Mouse (Mus musculus): Measurements from ENCODE around the gene Ptch2. TPM values are rescaled to one million over a fixed set of nuclear protein-coding genes. Genes with fewer than 3 reads are reported as not detected.

The Ptch2 gene
- polyA plus RNA-seq, 1 experiment from 2014 or later: 2.4 TPM

- Histone ChIP-seq H3K4me3 (ENCODE audit: low read depth, low read length) (peak overlapping the region; percentile 54), H3K27me3 (ENCODE audit: control insufficient read depth, insufficient read depth, low read length) (no peaks in the 10 kb centered on the region), H3K36me3 (ENCODE audit: control insufficient read depth, insufficient read depth, low read length) (no peaks in the 10 kb centered on the region), H3K4me2 (peak overlapping the region; percentile 100), H3K9me3 (replicated peaks; ENCODE audit: control insufficient read depth, low read length) (no peaks in the 10 kb centered on the region), H3K9ac (ENCODE audit: low read depth, low read length) (peak overlapping the region; percentile 83), H3K27ac (ENCODE audit: low read depth, low read length) (peak overlapping the region; percentile 89), H3K4me1 (ENCODE audit: control insufficient read depth, insufficient read depth, low read length) (peaks cover 17% of the 10 kb centered on the region)
- peak; percentile 89 for ATAC-seq (replicated peaks; ENCODE audit: insufficient number of reproducible peaks, low FRiP score, low TSS enrichment)
- WGBS (ENCODE audit: insufficient replicate concordance): under 1% methylated on average over 69 of the region's 69 CpGs
These were observed 24.9 kb downstream of the Ptch2 start for GRCm38 (mm10) chr4:117120445-117121414.

GRCm38 (mm10) chr4:117122209-117122608, 26.3 kb downstream of the Ptch2 start:
- H3K27ac ChIP-seq (ENCODE audit: low read depth, low read length): no peak overlapping the region
- no peaks in the 10 kb centered on the region for H3K27me3 ChIP-seq (ENCODE audit: control insufficient read depth, insufficient read depth, low read length)
- no peak overlapping the region for H3K4me3 ChIP-seq (ENCODE audit: low read depth, low read length)
- H3K4me1 ChIP-seq (ENCODE audit: control insufficient read depth, insufficient read depth, low read length): peaks cover 21% of the 10 kb centered on the region
- no peak overlapping the region for H3K9ac ChIP-seq (ENCODE audit: low read depth, low read length)
- H3K4me2 ChIP-seq: no peak overlapping the region
- WGBS (ENCODE audit: insufficient replicate concordance): 80% methylated on average over 4 of the region's 4 CpGs
- no peaks in the 10 kb centered on the region for H3K9me3 ChIP-seq (replicated peaks; ENCODE audit: control insufficient read depth, low read length)
- ATAC-seq (replicated peaks; ENCODE audit: insufficient number of reproducible peaks, low FRiP score, low TSS enrichment): no peak
- H3K36me3 ChIP-seq (ENCODE audit: control insufficient read depth, insufficient read depth, low read length): no peaks in the 10 kb centered on the region

GRCm38 (mm10) chr4:117123546-117124217, 27.8 kb downstream of the Ptch2 start:
- no peaks in the 10 kb centered on the region for H3K36me3 ChIP-seq (ENCODE audit: control insufficient read depth, insufficient read depth, low read length)
- WGBS (ENCODE audit: insufficient replicate concordance): 79% methylated on average over 7 of the region's 9 CpGs
- no peaks in the 10 kb centered on the region for H3K27me3 ChIP-seq (ENCODE audit: control insufficient read depth, insufficient read depth, low read length)
- H3K27ac ChIP-seq (ENCODE audit: low read depth, low read length): no peak overlapping the region
- no peak overlapping the region for H3K9ac ChIP-seq (ENCODE audit: low read depth, low read length)
- H3K4me2 ChIP-seq: no peak overlapping the region
- H3K4me1 ChIP-seq (ENCODE audit: control insufficient read depth, insufficient read depth, low read length): peaks cover 21% of the 10 kb centered on the region
- no peak overlapping the region for H3K4me3 ChIP-seq (ENCODE audit: low read depth, low read length)
- no peak for ATAC-seq (replicated peaks; ENCODE audit: insufficient number of reproducible peaks, low FRiP score, low TSS enrichment)
- no peaks in the 10 kb centered on the region for H3K9me3 ChIP-seq (replicated peaks; ENCODE audit: control insufficient read depth, low read length)

- Histone ChIP-seq H3K9me3 (replicated peaks; ENCODE audit: control insufficient read depth, low read length) (no peaks in the 10 kb centered on the region), H3K36me3 (ENCODE audit: control insufficient read depth, insufficient read depth, low read length) (no peaks in the 10 kb centered on the region), H3K4me2 (no peak overlapping the region), H3K27ac (ENCODE audit: low read depth, low read length) (no peak overlapping the region), H3K4me1 (ENCODE audit: control insufficient read depth, insufficient read depth, low read length) (peaks cover 21% of the 10 kb centered on the region), H3K4me3 (ENCODE audit: low read depth, low read length) (no peak overlapping the region), H3K9ac (ENCODE audit: low read depth, low read length) (no peak overlapping the region), H3K27me3 (ENCODE audit: control insufficient read depth, insufficient read depth, low read length) (no peaks in the 10 kb centered on the region)
- WGBS (ENCODE audit: insufficient replicate concordance): 71% methylated on average over 3 of the region's 3 CpGs
- no peak for ATAC-seq (replicated peaks; ENCODE audit: insufficient number of reproducible peaks, low FRiP score, low TSS enrichment)
These were observed 28.3 kb downstream of the Ptch2 start for GRCm38 (mm10) chr4:117124218-117124517.

GRCm38 (mm10) chr4:117124518-117125347, 28.9 kb downstream of the Ptch2 start:
- no peaks in the 10 kb centered on the region for H3K36me3 ChIP-seq (ENCODE audit: control insufficient read depth, insufficient read depth, low read length)
- peaks cover 20% of the 10 kb centered on the region for H3K4me1 ChIP-seq (ENCODE audit: control insufficient read depth, insufficient read depth, low read length)
- H3K9me3 ChIP-seq (replicated peaks; ENCODE audit: control insufficient read depth, low read length): no peaks in the 10 kb centered on the region
- peak overlapping the region; percentile 86 for H3K27ac ChIP-seq (ENCODE audit: low read depth, low read length)
- no peaks in the 10 kb centered on the region for H3K27me3 ChIP-seq (ENCODE audit: control insufficient read depth, insufficient read depth, low read length)
- WGBS (ENCODE audit: insufficient replicate concordance): 50% methylated on average over 14 of the region's 14 CpGs
- H3K4me3 ChIP-seq (ENCODE audit: low read depth, low read length): no peak overlapping the region
- ATAC-seq (replicated peaks; ENCODE audit: insufficient number of reproducible peaks, low FRiP score, low TSS enrichment): no peak
- peak overlapping the region; percentile 16 for H3K4me2 ChIP-seq
- peak overlapping the region; percentile 56 for H3K9ac ChIP-seq (ENCODE audit: low read depth, low read length)

DNA sequence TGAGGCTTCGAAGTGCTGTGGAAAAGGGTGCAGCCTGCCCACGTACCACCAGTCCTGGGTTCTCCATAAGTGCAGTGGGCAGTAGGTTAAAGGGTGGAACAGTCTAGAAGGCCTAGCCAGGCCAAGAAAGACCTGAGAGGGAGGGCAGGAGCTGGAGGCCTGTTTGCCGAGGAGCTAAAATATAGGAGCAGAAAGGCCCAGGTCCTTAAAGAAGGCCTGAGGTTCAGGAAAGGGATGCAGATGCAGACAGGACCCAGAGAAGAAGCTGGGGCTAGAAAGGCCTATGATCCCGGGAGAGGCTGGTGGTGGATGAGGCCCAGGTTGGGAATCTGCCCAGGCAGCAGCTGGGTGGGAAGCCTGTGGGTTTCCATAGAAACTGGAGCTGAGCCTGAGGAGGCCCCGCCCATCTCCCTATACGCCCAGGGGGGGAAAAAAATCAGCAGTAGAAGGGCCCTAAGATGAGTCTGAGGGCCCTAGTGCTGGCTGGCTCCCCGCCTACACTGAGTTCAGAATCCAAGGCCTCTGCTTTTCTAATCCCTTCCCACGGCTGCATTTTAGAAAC, 29.6 kb downstream of the Ptch2 start, which contains the start of gene Btbd19:
TSS of gene Btbd19 (minus strand) at position 378 of the 562 bp plus-strand sequence.
- Histone ChIP-seq H3K27ac (ENCODE audit: low read depth, low read length) (peak within 1 kb of the TSS; percentile 86), H3K9me3 (replicated peaks; ENCODE audit: control insufficient read depth, low read length) (no peaks in the 10 kb centered on the region), H3K9ac (ENCODE audit: low read depth, low read length) (peak within 1 kb of the TSS; percentile 56), H3K4me2 (peak within 1 kb of the TSS; percentile 16), H3K36me3 (ENCODE audit: control insufficient read depth, insufficient read depth, low read length) (no peaks in the 10 kb centered on the region), H3K4me3 (ENCODE audit: low read depth, low read length) (no peak within 1 kb of the TSS), H3K27me3 (ENCODE audit: control insufficient read depth, insufficient read depth, low read length) (0 out of 2 replicates have a peak, but pooled peaks cover under 1% of the 10 kb centered on the region), H3K4me1 (ENCODE audit: control insufficient read depth, insufficient read depth, low read length) (peaks cover 17% of the 10 kb centered on the region)
- 40% methylated on average over 8 of the region's 8 CpGs for WGBS (ENCODE audit: insufficient replicate concordance)
- ATAC-seq (replicated peaks; ENCODE audit: insufficient number of reproducible peaks, low FRiP score, low TSS enrichment): peak; percentile 40; the same call in 1 of the 2 replicates

GRCm38 (mm10) chr4:117125910-117126674, 30.2 kb downstream of the Ptch2 start:
- 0 out of 2 replicates have a peak, but pooled peaks cover 3% of the 10 kb centered on the region for H3K27me3 ChIP-seq (ENCODE audit: control insufficient read depth, insufficient read depth, low read length)
- H3K27ac ChIP-seq (ENCODE audit: low read depth, low read length): peak overlapping the region; percentile 86
- ATAC-seq (replicated peaks; ENCODE audit: insufficient number of reproducible peaks, low FRiP score, low TSS enrichment): peak; percentile 66
- no peaks in the 10 kb centered on the region for H3K36me3 ChIP-seq (ENCODE audit: control insufficient read depth, insufficient read depth, low read length)
- H3K4me1 ChIP-seq (ENCODE audit: control insufficient read depth, insufficient read depth, low read length): peaks cover 17% of the 10 kb centered on the region
- no peak overlapping the region; the same call in 1 of the 2 replicates for H3K4me2 ChIP-seq
- H3K4me3 ChIP-seq (ENCODE audit: low read depth, low read length): no peak overlapping the region
- H3K9ac ChIP-seq (ENCODE audit: low read depth, low read length): peak overlapping the region; percentile 56
- WGBS (ENCODE audit: insufficient replicate concordance): 47% methylated on average over 15 of the region's 15 CpGs
- H3K9me3 ChIP-seq (replicated peaks; ENCODE audit: control insufficient read depth, low read length): no peaks in the 10 kb centered on the region

Measured in heart, embryonic 11.5 days (tissue).